Mouse (Mus musculus) erythroblast, embryonic 14.5 days (primary cell): ENCODE measurements at regions not wholly inside any gene's neighbourhood (a gene's known extent, or its start where the extent isn't known, plus 50 kb on each side); places are given as distances from the start of the nearest gene placed in this dataset.

Source experiments
- GATA1 ChIP-seq: IDR thresholded peaks from 2 replicates; pipeline ENCODE4 v1.6.1; 2012; ENCODE audit warnings: low read length, inconsistent platforms, mixed read lengths
- TAL1 ChIP-seq: IDR thresholded peaks from 3 replicates; pipeline ENCODE4 v1.6.1; 2012; ENCODE audit warnings: low read length, inconsistent platforms, mixed read lengths

- TF ChIP-seq TAL1, result no peak
- no peak for TF ChIP-seq GATA1
Observed at GRCm38 (mm10) chr6:143536525-143537293, 369.7 kb downstream of the Etnk1 start.
